Mouse (Mus musculus): ENCODE data around the gene 5830473C10Rik. TPM values are rescaled to one million over a fixed set of nuclear protein-coding genes. Genes with fewer than 3 reads are reported as not detected.

The 5830473C10Rik gene
- polyA plus RNA-seq, 1 experiment from 2014 or later = not detected

Other genes with a start within 250 kb of the 5830473C10Rik start
- gene Ankrd17, start 194.5 kb upstream of the 5830473C10Rik start, polyA plus RNA-seq (2014; fragmentation: Nextera tagmentation; extraction: Ambion mirVana) = 31.1 and 32.9 TPM in 2 replicates
- gene Gm9958, start 193.9 kb upstream of the 5830473C10Rik start, polyA plus RNA-seq (2014; fragmentation: Nextera tagmentation; extraction: Ambion mirVana) = 8.2 and 8.8 TPM in 2 replicates
- not detected in 2 replicates for gene Alb, start 100.2 kb upstream of the 5830473C10Rik start, polyA plus RNA-seq (2014; fragmentation: Nextera tagmentation; extraction: Ambion mirVana)
- 0.29 TPM in 1 of 2 replicates, not detected in the other for gene Afp, start 70.4 kb upstream of the 5830473C10Rik start, polyA plus RNA-seq (2014; fragmentation: Nextera tagmentation; extraction: Ambion mirVana)
- gene Afm, start 42.2 kb upstream of the 5830473C10Rik start, polyA plus RNA-seq (2014; fragmentation: Nextera tagmentation; extraction: Ambion mirVana) = not detected in 2 replicates
- 0.51 and 0.52 TPM in 2 replicates for gene Rassf6, start 79.5 kb downstream of the 5830473C10Rik start, polyA plus RNA-seq (2014; fragmentation: Nextera tagmentation; extraction: Ambion mirVana)
- gene Cxcl5, start 198.3 kb downstream of the 5830473C10Rik start, polyA plus RNA-seq (2014; fragmentation: Nextera tagmentation; extraction: Ambion mirVana) = 0.17 TPM in 1 of 2 replicates, not detected in the other
- gene Ppbp, start 207.4 kb downstream of the 5830473C10Rik start, polyA plus RNA-seq (2014; fragmentation: Nextera tagmentation; extraction: Ambion mirVana) = 15.5 and 15.9 TPM in 2 replicates
- gene Pf4, start 211.3 kb downstream of the 5830473C10Rik start, polyA plus RNA-seq (2014; fragmentation: Nextera tagmentation; extraction: Ambion mirVana) = 61.3 and 65.9 TPM in 2 replicates
- not detected in 2 replicates for gene Cxcl3, start 225.0 kb downstream of the 5830473C10Rik start, polyA plus RNA-seq (2014; fragmentation: Nextera tagmentation; extraction: Ambion mirVana)
- not detected in 2 replicates for gene Cxcl15, start 233.4 kb downstream of the 5830473C10Rik start, polyA plus RNA-seq (2014; fragmentation: Nextera tagmentation; extraction: Ambion mirVana)